Mouse (Mus musculus) testis, adult 2 months (tissue): ENCODE measurements around the gene Csnk2b.

ENCODE experiments used
- CTCF ChIP-seq: fragments of 200-500 bp; IDR thresholded peaks from 2 replicates; pipeline ENCODE4 v1.5.1; 2012; ENCODE audit warnings: low read depth, mild to moderate bottlenecking, inconsistent platforms, low read length, moderate library complexity; ENCODE audit not compliant: control insufficient read depth, insufficient read depth, insufficient replicate concordance
- POLR2A ChIP-seq: fragments of 200-500 bp; IDR thresholded peaks from 2 replicates; pipeline ENCODE4 v1.6.1; 2012; ENCODE audit warnings: low read depth, mild to moderate bottlenecking, inconsistent platforms, low read length, moderate library complexity; ENCODE audit not compliant: control insufficient read depth

DNA sequence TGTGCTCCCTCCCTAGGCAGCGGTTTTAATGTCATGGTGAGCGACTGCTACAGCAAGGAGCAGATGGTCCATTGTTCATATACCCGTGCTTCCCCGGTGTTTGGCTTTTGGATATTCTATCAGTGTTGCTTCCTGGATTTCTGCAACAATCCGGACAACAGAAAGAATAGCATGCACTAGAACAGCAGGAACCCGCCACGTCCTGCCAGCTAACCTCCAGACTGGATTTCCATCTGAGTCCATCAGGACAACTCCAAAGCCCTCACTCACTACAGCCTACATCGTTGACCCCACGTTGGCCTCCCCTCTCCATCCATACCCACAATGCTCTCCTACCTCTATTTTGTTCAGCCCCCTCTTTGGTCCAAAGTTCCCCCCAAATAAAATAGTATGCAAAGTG, 10.1 kb downstream of the Csnk2b start:
- TF ChIP-seq POLR2A (no peak), CTCF (no peak)
